Mouse (Mus musculus) midbrain, embryonic 16.5 days (tissue): ENCODE results near the gene Schip1. TPM values are rescaled to one million over a fixed set of nuclear protein-coding genes. Genes with fewer than 3 reads are reported as not detected.
A peak's percentile ranks its signal among the peaks of the same experiment; 100 is the strongest.

Experiments
- ATAC-seq: fragments of 200-750 bp; cut with Nextera tagmentation; 2 replicates; pipeline ENCODE4 v1.8.0; 2017; ENCODE audit warnings: moderate TSS enrichment
- H3K27ac ChIP-seq: fragments of 300-500 bp; sonication (generic); 2 replicates; pipeline ENCODE4 v1.5.1; 2014; ENCODE audit warnings: mild to moderate bottlenecking, low read length, mixed read lengths
- H3K27me3 ChIP-seq: fragments of 300-500 bp; sonication (generic); 2 replicates; pipeline ENCODE4 v1.6.1; 2014; ENCODE audit warnings: low read depth, low read length, mixed read lengths; ENCODE audit not compliant: control insufficient read depth, insufficient read depth
- H3K36me3 ChIP-seq: fragments of 300-500 bp; sonication (generic); 2 replicates; pipeline ENCODE4 v1.6.1; 2014; ENCODE audit warnings: mild to moderate bottlenecking, low read length, moderate library complexity, mixed read lengths; ENCODE audit not compliant: control insufficient read depth, insufficient read depth
- H3K4me1 ChIP-seq: fragments of 300-500 bp; sonication (generic); 2 replicates; pipeline ENCODE4 v1.6.1; 2014; ENCODE audit warnings: mild to moderate bottlenecking, low read length, mixed read lengths; ENCODE audit not compliant: control insufficient read depth, insufficient read depth
- H3K4me2 ChIP-seq: fragments of 300-500 bp; sonication (generic); 2 replicates; pipeline ENCODE4 v1.6.1; 2014; ENCODE audit warnings: mild to moderate bottlenecking, low read length, mixed read lengths
- H3K4me3 ChIP-seq: fragments of 300-500 bp; sonication (generic); 2 replicates; pipeline ENCODE4 v1.5.1; 2014; ENCODE audit warnings: low read depth, mild to moderate bottlenecking, low read length, moderate library complexity, mixed read lengths
- H3K9ac ChIP-seq: fragments of 300-500 bp; sonication (generic); 2 replicates; pipeline ENCODE4 v1.6.1; 2014; ENCODE audit warnings: low read depth, low read length, mixed read lengths
- H3K9me3 ChIP-seq: fragments of 300-500 bp; sonication (generic); replicated peaks from 2 replicates; pipeline ENCODE4 v1.6.1; 2014; ENCODE audit warnings: mild to moderate bottlenecking, low read length, mixed read lengths; ENCODE audit not compliant: control insufficient read depth, poor library complexity, severe bottlenecking
- WGBS: fragments of 180-500 bp; shearing (Covaris S2); extraction: QIAGEN DNeasy Blood & Tissue Kit; methylation state at CpG from one replicate; pipeline ENCODE4 v1.1.7; 2014; 5-methylcytosine and 5-hydroxymethylcytosine counted together
- polyA plus RNA-seq: library from polyadenylated mRNA; unstranded; fragments of >200 nt; fragmentation: Nextera tagmentation; extraction: Ambion mirVana; gene quantifications from 2 replicates; pipeline ENCODE4 v1.2.1, GENCODE M21; 2015

Gene Schip1
- polyA plus RNA-seq, 1 experiment from 2014 or later: 147 TPM

GRCm38 (mm10) chr3:68568716-68569115 is 504.1 kb downstream of the Schip1 start:
- H3K9me3 ChIP-seq: no peaks in the 10 kb centered on the region
- no peak for ATAC-seq
- H3K27me3 ChIP-seq: no peaks in the 10 kb centered on the region
- H3K4me2 ChIP-seq: no peak overlapping the region
- H3K4me1 ChIP-seq: peaks cover 9% of the 10 kb centered on the region; the same call in 1 of the 2 replicates
- no peak overlapping the region for H3K9ac ChIP-seq
- H3K36me3 ChIP-seq: no peaks in the 10 kb centered on the region
- no peak overlapping the region for H3K27ac ChIP-seq
- WGBS: 55% methylated on average over 7 of the region's 7 CpGs
- H3K4me3 ChIP-seq: no peak overlapping the region

- Histone ChIP-seq H3K4me3 (no peak overlapping the region), H3K9me3 (no peaks in the 10 kb centered on the region), H3K27me3 (no peaks in the 10 kb centered on the region), H3K9ac (no peak overlapping the region), H3K4me1 (peaks cover 16% of the 10 kb centered on the region), H3K36me3 (no peaks in the 10 kb centered on the region), H3K27ac (no peak overlapping the region), H3K4me2 (no peak overlapping the region)
- ATAC-seq: no peak
- 88% methylated on average over 4 of the region's 4 CpGs for WGBS
Measured at GRCm38 (mm10) chr3:68570319-68570718, 505.7 kb downstream of the Schip1 start.

GRCm38 (mm10) chr3:68572249-68573225 is 507.9 kb downstream of the Schip1 start:
- Histone ChIP-seq H3K4me2 (peak overlapping the region; percentile 60), H3K27ac (peak overlapping the region; percentile 95), H3K36me3 (no peaks in the 10 kb centered on the region), H3K9me3 (no peaks in the 10 kb centered on the region), H3K9ac (peak overlapping the region; percentile 86), H3K4me3 (peak overlapping the region; percentile 51), H3K4me1 (peaks cover 34% of the 10 kb centered on the region), H3K27me3 (no peaks in the 10 kb centered on the region)
- ATAC-seq: peak; percentile 95
- 4% methylated on average over 28 of the region's 28 CpGs for whole genome bisulfite sequencing

- WGBS: 40% methylated on average over 3 of the region's 3 CpGs
- peaks cover 36% of the 10 kb centered on the region for H3K4me1 ChIP-seq
- peak overlapping the region; percentile 60 for H3K4me2 ChIP-seq
- H3K27me3 ChIP-seq: no peaks in the 10 kb centered on the region
- no peaks in the 10 kb centered on the region for H3K9me3 ChIP-seq
- H3K9ac ChIP-seq: peak overlapping the region; percentile 56
- H3K4me3 ChIP-seq: peak overlapping the region; percentile 51
- H3K27ac ChIP-seq: peak overlapping the region; percentile 70
- H3K36me3 ChIP-seq: no peaks in the 10 kb centered on the region
- ATAC-seq: no peak
Measured at GRCm38 (mm10) chr3:68573226-68573624, 508.6 kb downstream of the Schip1 start.

- 29% methylated on average over 6 of the region's 8 CpGs for WGBS
- Histone ChIP-seq H3K4me3 (peak overlapping the region; percentile 51), H3K27ac (peak overlapping the region; percentile 70), H3K9ac (peak overlapping the region; percentile 56), H3K27me3 (no peaks in the 10 kb centered on the region), H3K9me3 (no peaks in the 10 kb centered on the region), H3K36me3 (no peaks in the 10 kb centered on the region), H3K4me2 (peak overlapping the region; percentile 60), H3K4me1 (peaks cover 36% of the 10 kb centered on the region)
- ATAC-seq: no peak
Measured at GRCm38 (mm10) chr3:68574097-68574496, 509.5 kb downstream of the Schip1 start.

GRCm38 (mm10) chr3:68574565-68574964 is 510.0 kb downstream of the Schip1 start:
- Histone ChIP-seq H3K27me3 (no peaks in the 10 kb centered on the region), H3K4me1 (peaks cover 36% of the 10 kb centered on the region), H3K9ac (peak overlapping the region; percentile 40), H3K4me2 (peak overlapping the region; percentile 60), H3K9me3 (no peaks in the 10 kb centered on the region), H3K4me3 (peak overlapping the region; percentile 51), H3K36me3 (no peaks in the 10 kb centered on the region), H3K27ac (no peak overlapping the region)
- 37% methylated on average over 8 of the region's 8 CpGs for WGBS
- no peak for ATAC-seq

- Histone ChIP-seq H3K4me1 (peaks cover 36% of the 10 kb centered on the region), H3K9ac (peak overlapping the region; percentile 32), H3K4me2 (peak overlapping the region; percentile 60), H3K9me3 (no peaks in the 10 kb centered on the region), H3K27ac (peak overlapping the region; percentile 60), H3K27me3 (no peaks in the 10 kb centered on the region), H3K4me3 (0 out of 2 replicates have a peak overlapping the region, but pooled peaks have one; percentile 0), H3K36me3 (no peaks in the 10 kb centered on the region)
- no peak for ATAC-seq
- 56% methylated on average over 10 of the region's 10 CpGs for WGBS
Measured at GRCm38 (mm10) chr3:68575636-68576340, 511.2 kb downstream of the Schip1 start.

GRCm38 (mm10) chr3:68576431-68576830 is 511.8 kb downstream of the Schip1 start:
- Histone ChIP-seq H3K27ac (peak overlapping the region; percentile 60), H3K36me3 (no peaks in the 10 kb centered on the region), H3K4me1 (peaks cover 36% of the 10 kb centered on the region), H3K4me2 (peak overlapping the region; percentile 60), H3K4me3 (peak overlapping the region; percentile 6; the same call in 1 of the 2 replicates), H3K27me3 (no peaks in the 10 kb centered on the region), H3K9me3 (no peaks in the 10 kb centered on the region), H3K9ac (peak overlapping the region; percentile 50)
- ATAC-seq: no peak
- 8% methylated on average over 7 of the region's 7 CpGs for WGBS
